Mouse (Mus musculus) embryonic facial prominence, embryonic 11.5 days (tissue): ENCODE measurements around the gene Ralgps1. TPM values are rescaled to one million over a fixed set of nuclear protein-coding genes. Genes with fewer than 3 reads are reported as not detected.

Experiments used
- ATAC-seq: fragments of 200-750 bp; cut with Nextera tagmentation; replicated peaks from 2 replicates; pipeline ENCODE4 v1.8.0; 2017; ENCODE audit warnings: low read depth; ENCODE audit not compliant: insufficient number of reproducible peaks, low FRiP score, low TSS enrichment
- DNase-seq: peaks from one replicate; pipeline ENCODE4 v3.0.0-alpha.2; 2015; ENCODE audit warnings: low spot score
- H3K27ac ChIP-seq: fragments of 300-500 bp; sonication (generic); replicated peaks from 2 replicates; pipeline ENCODE4 v1.5.1; 2014; ENCODE audit warnings: mild to moderate bottlenecking, low read depth, low read length, control low read depth
- H3K27me3 ChIP-seq: fragments of 300-500 bp; sonication (generic); 2 replicates; pipeline ENCODE4 v1.6.1; 2014; ENCODE audit warnings: mild to moderate bottlenecking, low read length, moderate library complexity, mixed read lengths; ENCODE audit not compliant: control insufficient read depth, insufficient read depth
- H3K36me3 ChIP-seq: fragments of 300-500 bp; sonication (generic); replicated peaks from 2 replicates; pipeline ENCODE4 v1.6.1; 2014; ENCODE audit warnings: low read depth, mild to moderate bottlenecking, low read length, moderate library complexity, mixed read lengths; ENCODE audit not compliant: control insufficient read depth, insufficient read depth
- H3K4me1 ChIP-seq: fragments of 300-500 bp; sonication (generic); 2 replicates; pipeline ENCODE4 v1.6.1; 2014; ENCODE audit warnings: low read length, mixed read lengths; ENCODE audit not compliant: control insufficient read depth, insufficient read depth
- H3K4me2 ChIP-seq: fragments of 300-500 bp; sonication (generic); 2 replicates; pipeline ENCODE4 v1.6.1; 2014; ENCODE audit warnings: low read depth, mild to moderate bottlenecking, control low read depth, low read length, moderate library complexity
- H3K4me3 ChIP-seq: fragments of 300-500 bp; sonication (generic); 2 replicates; pipeline ENCODE4 v1.5.1; 2014; ENCODE audit warnings: low read depth, low read length, control low read depth
- H3K9ac ChIP-seq: fragments of 300-500 bp; sonication (generic); replicated peaks from 2 replicates; pipeline ENCODE4 v1.6.1; 2014; ENCODE audit warnings: mild to moderate bottlenecking, control low read depth, low read length
- H3K9me3 ChIP-seq: fragments of 300-500 bp; sonication (generic); replicated peaks from 2 replicates; pipeline ENCODE4 v1.6.1; 2016; ENCODE audit warnings: mild to moderate bottlenecking, low read length, inconsistent platforms, mixed read lengths; ENCODE audit not compliant: control insufficient read depth
- whole genome bisulfite sequencing: fragments of 180-500 bp; shearing (Covaris S2); extraction: QIAGEN DNeasy Blood & Tissue Kit; methylation state at CpG from one replicate; pipeline ENCODE4 v1.1.7; 2014; 5-methylcytosine and 5-hydroxymethylcytosine counted together
- polyA plus RNA-seq: library from polyadenylated mRNA; unstranded; fragments of >200 nt; fragmentation: Nextera tagmentation; extraction: Ambion mirVana; gene quantifications from 2 replicates; pipeline ENCODE4 v1.2.1, GENCODE M21; 2014

Gene Ralgps1
- polyA plus RNA-seq, 1 experiment from 2014 or later, result 3.9 TPM

- Histone ChIP-seq H3K4me1 (no peaks in the 10 kb centered on the region), H3K4me2 (no peak overlapping the region), H3K9me3 (no peaks in the 10 kb centered on the region), H3K36me3 (no peaks in the 10 kb centered on the region), H3K27me3 (no peaks in the 10 kb centered on the region), H3K27ac (no peak overlapping the region), H3K9ac (no peak overlapping the region), H3K4me3 (no peak overlapping the region)
- ATAC-seq, result no peak
- 82% methylated on average over 12 of the region's 12 CpGs for WGBS
- DNase-seq, result peak; percentile 22
These were observed 193.6 kb downstream of the Ralgps1 start for GRCm38 (mm10) chr2:33177443-33178242.

- no peak for ATAC-seq
- Histone ChIP-seq H3K9ac (no peak overlapping the region), H3K36me3 (no peaks in the 10 kb centered on the region), H3K4me1 (no peaks in the 10 kb centered on the region), H3K27ac (no peak overlapping the region), H3K4me2 (no peak overlapping the region), H3K9me3 (no peaks in the 10 kb centered on the region), H3K27me3 (no peaks in the 10 kb centered on the region), H3K4me3 (no peak overlapping the region)
- 66% methylated on average over 2 of the region's 2 CpGs for WGBS
- no peak for DNase-seq
These were observed 194.4 kb downstream of the Ralgps1 start for GRCm38 (mm10) chr2:33176921-33177320.

- DNase-seq (no peak), ATAC-seq (no peak)
- H3K9me3 ChIP-seq, result no peaks in the 10 kb centered on the region
- H3K27me3 ChIP-seq, result no peaks in the 10 kb centered on the region
- WGBS, result 64% methylated on average over 7 of the region's 7 CpGs
- no peaks in the 10 kb centered on the region for H3K4me1 ChIP-seq
- H3K27ac ChIP-seq, result no peak overlapping the region
- H3K36me3 ChIP-seq, result no peaks in the 10 kb centered on the region
- H3K4me3 ChIP-seq, result no peak overlapping the region
- H3K4me2 ChIP-seq, result no peak overlapping the region
- H3K9ac ChIP-seq, result no peak overlapping the region
These were observed 194.8 kb downstream of the Ralgps1 start for GRCm38 (mm10) chr2:33176516-33176915.

- DNase-seq, result no peak
- H3K9me3 ChIP-seq, result no peaks in the 10 kb centered on the region
- H3K4me3 ChIP-seq, result no peak overlapping the region
- ATAC-seq, result no peak
- no peaks in the 10 kb centered on the region for H3K4me1 ChIP-seq
- no peak overlapping the region for H3K4me2 ChIP-seq
- H3K27ac ChIP-seq, result no peak overlapping the region
- no peaks in the 10 kb centered on the region for H3K27me3 ChIP-seq
- H3K36me3 ChIP-seq, result no peaks in the 10 kb centered on the region
- WGBS, result 92% methylated on average over 7 of the region's 7 CpGs
- H3K9ac ChIP-seq, result no peak overlapping the region
These were observed 197.6 kb downstream of the Ralgps1 start for GRCm38 (mm10) chr2:33173686-33174085.

- H3K4me2 ChIP-seq, result no peak overlapping the region
- H3K4me1 ChIP-seq, result no peaks in the 10 kb centered on the region
- WGBS, result 73% methylated on average over 10 of the region's 10 CpGs
- no peak overlapping the region for H3K4me3 ChIP-seq
- ATAC-seq (no peak), DNase-seq (no peak)
- H3K27me3 ChIP-seq, result no peaks in the 10 kb centered on the region
- H3K9ac ChIP-seq, result no peak overlapping the region
- no peak overlapping the region for H3K27ac ChIP-seq
- H3K36me3 ChIP-seq, result no peaks in the 10 kb centered on the region
- H3K9me3 ChIP-seq, result no peaks in the 10 kb centered on the region
These were observed 198.2 kb downstream of the Ralgps1 start for GRCm38 (mm10) chr2:33173126-33173525.

- H3K27ac ChIP-seq, result peak overlapping the region; percentile 28; the same call in 1 of the 2 replicates
- ATAC-seq (no peak), DNase-seq (no peak)
- H3K4me1 ChIP-seq, result no peaks in the 10 kb centered on the region
- H3K9ac ChIP-seq, result no peak overlapping the region
- H3K27me3 ChIP-seq, result no peaks in the 10 kb centered on the region
- WGBS, result 55% methylated on average over 10 of the region's 10 CpGs
- no peaks in the 10 kb centered on the region for H3K9me3 ChIP-seq
- no peak overlapping the region for H3K4me3 ChIP-seq
- H3K36me3 ChIP-seq, result no peaks in the 10 kb centered on the region
- H3K4me2 ChIP-seq, result no peak overlapping the region
These were observed 200.3 kb downstream of the Ralgps1 start for GRCm38 (mm10) chr2:33170777-33171565.

GRCm38 (mm10) chr2:33169445-33169844, 201.8 kb downstream of the Ralgps1 start:
- H3K4me3 ChIP-seq, result no peak overlapping the region
- H3K4me2 ChIP-seq, result no peak overlapping the region
- WGBS, result 77% methylated on average over 6 of the region's 6 CpGs
- no peaks in the 10 kb centered on the region for H3K4me1 ChIP-seq
- H3K9me3 ChIP-seq, result no peaks in the 10 kb centered on the region
- H3K27me3 ChIP-seq, result no peaks in the 10 kb centered on the region
- H3K36me3 ChIP-seq, result no peaks in the 10 kb centered on the region
- no peak for DNase-seq
- H3K9ac ChIP-seq, result no peak overlapping the region
- ATAC-seq, result no peak
- no peak overlapping the region for H3K27ac ChIP-seq

- no peaks in the 10 kb centered on the region for H3K36me3 ChIP-seq
- H3K27me3 ChIP-seq, result no peaks in the 10 kb centered on the region
- DNase-seq (no peak), ATAC-seq (no peak)
- no peak overlapping the region for H3K4me3 ChIP-seq
- H3K27ac ChIP-seq, result no peak overlapping the region
- no peaks in the 10 kb centered on the region for H3K4me1 ChIP-seq
- 94% methylated on average over 3 of the region's 3 CpGs for WGBS
- no peak overlapping the region for H3K4me2 ChIP-seq
- no peak overlapping the region for H3K9ac ChIP-seq
- no peaks in the 10 kb centered on the region for H3K9me3 ChIP-seq
These were observed 204.2 kb downstream of the Ralgps1 start for GRCm38 (mm10) chr2:33167060-33167459.
